Mouse (Mus musculus): Measurements from ENCODE around the gene Gjb3.

GRCm38 (mm10) chr4:127364431-127364830 is 33.8 kb upstream of the Gjb3 start:
- TF ChIP-seq CTCF (IDR thresholded peaks at IDR 0.05; ENCODE audit: low read depth, low read length) = no peak
- TF ChIP-seq POLR2A (IDR thresholded peaks at IDR 0.05; ENCODE audit: extremely low read depth, insufficient read depth, low read length) = no peak
